Mouse (Mus musculus) hematopoietic stem cell, adult 5-6 weeks (primary cell): ENCODE measurements around the gene Sult3a1. TPM values are rescaled to one million over a fixed set of nuclear protein-coding genes. Genes with fewer than 3 reads are reported as not detected.
"Not testable (repeated sequence)": the region's sequence is repeated elsewhere in the genome, so short reads cannot be mapped to it uniquely, and the experiment has no call there.

ENCODE experiments used
- ATAC-seq, 2 experiments: fragments of 125-278 bp in 1 of 2; replicated peaks in 1 of 2; 2 replicates each; pipeline ENCODE4 v1.8.0; 2016 to 2017; ENCODE audit warnings: inconsistent platforms in 2 of 2, mild to moderate bottlenecking in 2 of 2, moderate number of reproducible peaks in 2 of 2, low read depth in 1 of 2, moderate TSS enrichment in 1 of 2; ENCODE audit not compliant: low FRiP score in 2 of 2, poor library complexity in 2 of 2, severe bottlenecking in 2 of 2, insufficient read depth in 1 of 2, low TSS enrichment in 1 of 2
- total RNA-seq: library from RNA; stranded (forward); fragments of 172-1452, 232-1000 nt; gene quantifications from 2 replicates; pipeline ENCODE4 v1.2.3, GENCODE M21; 2017

Sult3a1 gene
- not detected in 2 replicates for total RNA-seq

DNA sequence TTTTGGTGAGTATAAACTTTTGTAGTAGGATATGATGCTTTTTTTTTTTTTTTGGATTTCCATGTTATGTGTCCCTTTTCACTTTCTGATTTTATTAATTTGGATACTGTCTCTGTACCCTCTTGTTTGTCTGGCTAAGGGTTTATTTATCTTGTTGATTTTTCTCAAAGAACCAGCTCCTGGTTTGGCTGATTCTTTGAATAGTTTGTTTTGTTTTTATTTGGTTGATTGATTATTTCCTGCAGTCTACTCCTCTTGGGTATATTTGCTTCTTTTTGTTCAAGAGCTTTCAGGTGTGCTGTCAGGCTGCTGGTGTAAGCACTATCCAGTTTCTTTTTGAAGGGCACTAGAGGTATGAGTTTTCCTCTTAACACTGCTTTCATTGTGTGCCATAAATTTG, at the start of gene Sult3a1:
Gene Sult3a1, plus strand, starts transcription at position 301 of the 400 bp plus-strand sequence.
- no peak for ATAC-seq

DNA sequence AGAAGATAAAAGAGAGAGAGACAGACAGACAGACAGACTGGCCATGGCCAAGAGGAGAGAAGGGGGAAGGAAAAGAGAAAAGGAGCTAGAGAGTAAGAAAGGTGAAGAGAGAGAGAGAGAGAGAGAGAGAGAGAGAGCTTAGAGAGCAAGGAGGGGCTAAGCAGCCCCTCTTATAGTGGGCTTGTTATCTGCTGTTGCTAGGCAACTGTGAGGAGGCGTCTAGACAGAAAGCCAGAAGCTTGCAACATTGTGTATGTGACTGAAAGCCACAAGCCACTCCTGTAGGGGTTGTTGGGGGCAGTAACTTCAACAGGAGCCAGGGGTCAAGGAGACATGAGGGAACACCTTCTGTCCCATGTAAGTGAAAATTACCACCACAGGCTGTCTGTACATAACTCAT, 45.7 kb upstream of the Sult3a1 start:
- ATAC-seq, result no peak

DNA sequence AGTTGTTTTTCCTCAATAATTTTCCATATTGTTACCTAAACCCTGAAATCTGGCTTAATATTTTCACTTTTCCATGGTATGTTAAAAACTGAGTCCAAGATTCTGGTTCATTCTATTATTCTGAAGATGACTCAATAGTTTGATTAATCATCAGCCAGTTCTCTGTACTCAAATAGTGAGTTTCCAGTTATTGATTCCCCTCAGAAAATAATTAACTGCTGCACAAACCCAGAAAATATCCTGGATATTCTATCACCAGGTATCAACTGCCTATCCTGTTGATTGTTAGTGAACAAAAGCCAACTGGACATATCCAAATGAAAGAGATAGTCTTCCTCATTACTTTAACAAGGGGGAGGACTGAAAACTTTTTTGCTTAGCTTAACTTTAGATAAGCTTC, 43.3 kb upstream of the Sult3a1 start:
- no peak for ATAC-seq

DNA sequence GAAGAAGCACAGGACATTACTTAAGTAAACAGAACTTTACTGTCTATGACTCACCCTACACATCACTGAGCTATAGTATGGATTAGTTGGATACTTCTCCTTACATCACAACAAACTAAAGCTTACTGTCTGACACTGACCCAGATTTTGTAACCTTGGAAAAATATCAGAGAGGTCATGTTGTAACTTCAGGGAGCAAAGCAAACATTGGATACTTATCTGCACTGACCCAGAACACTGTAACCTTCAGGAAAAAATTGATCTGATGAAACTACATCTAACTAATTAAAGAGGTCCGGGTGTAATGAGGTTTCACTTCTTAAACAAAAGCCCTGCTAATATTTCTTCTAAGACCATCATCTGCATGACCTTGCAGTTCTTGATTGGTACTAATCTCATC, 40.6 kb upstream of the Sult3a1 start:
- no peak for ATAC-seq

DNA sequence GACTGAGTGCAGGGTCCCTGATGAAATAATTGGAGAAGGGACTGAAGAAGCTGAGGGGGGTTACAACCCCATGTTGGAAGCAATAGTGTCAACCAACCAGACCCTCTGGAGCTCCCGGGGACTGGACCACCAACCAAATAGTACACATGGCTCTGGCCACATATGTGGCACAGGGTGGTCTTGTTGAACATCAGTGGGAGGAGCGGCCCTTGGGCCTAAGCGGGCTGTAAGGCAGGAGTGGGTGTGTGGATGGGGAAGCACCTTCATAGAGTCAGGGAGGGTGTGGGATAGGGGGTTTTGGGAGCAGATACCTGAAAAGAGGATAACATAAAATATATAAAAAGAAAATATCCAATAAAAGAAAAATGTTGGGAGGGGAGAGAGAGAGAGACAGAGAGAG, 36.6 kb upstream of the Sult3a1 start:
- ATAC-seq, result no peak

DNA sequence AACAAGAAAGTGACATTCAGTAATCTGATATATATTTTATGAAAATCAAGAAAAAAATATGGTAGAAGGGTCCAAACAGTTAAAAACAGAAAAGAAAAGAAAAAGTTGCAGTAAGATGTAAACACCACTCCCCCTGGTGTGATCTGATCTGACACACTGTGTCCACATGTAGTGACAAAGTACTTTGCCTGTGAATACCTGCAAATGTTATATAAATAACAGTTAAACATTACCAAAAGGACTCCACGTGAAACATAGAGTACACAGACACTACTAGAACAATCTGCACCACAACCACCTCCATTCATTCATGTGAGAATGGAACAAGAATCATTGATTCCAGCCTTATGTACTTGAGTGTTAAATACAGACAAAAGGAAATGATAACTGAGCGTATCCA, 8.5 kb downstream of the Sult3a1 start:
- no peak for ATAC-seq

DNA sequence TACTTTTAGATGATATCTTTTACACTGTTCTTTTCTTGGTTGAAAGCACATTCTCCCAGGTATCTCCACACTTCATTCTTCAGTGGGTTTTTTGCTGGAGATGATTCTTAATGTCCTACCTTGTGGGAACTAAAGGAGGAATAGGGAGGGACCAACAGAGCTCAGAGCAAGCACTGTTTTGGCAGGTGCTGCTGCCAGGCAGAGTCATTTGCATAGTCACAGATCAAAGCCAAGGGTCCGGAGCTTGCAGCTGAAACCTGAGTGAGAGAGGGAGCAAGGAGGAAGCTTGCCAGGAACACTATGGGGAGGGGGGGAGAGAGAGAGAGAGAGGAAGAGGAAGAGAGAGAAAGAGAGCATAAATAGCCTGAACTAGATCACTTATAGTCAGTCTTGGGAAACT, 12.9 kb downstream of the Sult3a1 start:
- ATAC-seq, result no peak

DNA sequence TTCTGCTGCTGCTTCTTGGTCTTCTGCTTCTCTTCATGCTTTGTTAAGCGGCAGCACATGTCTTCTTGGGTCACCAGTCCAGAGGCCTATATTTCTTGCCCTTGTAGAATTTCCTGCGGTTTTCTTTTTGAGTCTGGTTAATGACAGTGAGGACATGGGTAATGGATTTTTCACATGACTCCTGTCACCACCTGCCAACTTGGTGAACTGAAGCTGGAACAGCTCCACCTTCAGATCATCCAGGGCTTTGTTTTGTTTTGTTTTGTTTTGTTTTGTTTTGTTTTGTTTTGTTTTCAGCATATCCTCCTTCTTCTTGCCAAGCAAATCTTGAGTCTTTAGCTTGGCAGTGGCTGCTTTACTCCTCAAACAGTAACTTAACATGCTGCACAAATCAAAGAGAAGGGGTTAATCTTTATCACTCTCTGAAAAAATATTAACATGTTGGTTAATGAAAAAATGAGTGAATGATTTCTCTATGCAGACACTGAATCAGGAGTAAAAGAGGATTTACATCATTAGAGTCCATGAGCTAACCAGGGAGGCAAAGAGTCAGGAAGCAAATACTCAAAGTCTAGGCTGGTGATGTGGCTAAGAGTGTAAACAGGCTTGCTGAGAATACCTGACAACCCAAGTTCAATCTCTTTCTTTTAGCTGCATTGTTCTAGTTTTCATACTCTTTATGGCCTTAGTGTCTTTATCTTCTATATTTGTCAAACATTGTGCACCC, 15.3 kb downstream of the Sult3a1 start:
- no peak for ATAC-seq

DNA sequence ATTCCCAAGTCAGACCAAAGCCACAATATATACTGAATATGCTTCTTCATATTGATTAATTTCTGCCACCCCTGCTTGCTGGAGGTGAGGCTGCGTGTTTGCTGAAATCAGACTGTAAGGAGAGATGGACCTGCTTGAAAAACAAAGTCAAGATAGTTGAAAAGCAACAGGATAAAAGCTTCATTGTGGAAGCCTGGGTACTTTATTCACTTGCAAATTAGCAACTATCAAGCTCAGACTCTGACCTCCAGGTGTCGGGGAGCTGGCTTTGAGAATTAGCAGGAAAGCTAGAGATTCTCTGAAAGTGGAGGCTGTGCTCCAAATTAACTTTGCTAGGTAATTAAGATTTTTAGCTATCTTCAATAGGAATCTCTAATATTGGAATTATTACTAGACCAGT, 24.9 kb downstream of the Sult3a1 start:
- ATAC-seq, result not testable (repeated sequence)

DNA sequence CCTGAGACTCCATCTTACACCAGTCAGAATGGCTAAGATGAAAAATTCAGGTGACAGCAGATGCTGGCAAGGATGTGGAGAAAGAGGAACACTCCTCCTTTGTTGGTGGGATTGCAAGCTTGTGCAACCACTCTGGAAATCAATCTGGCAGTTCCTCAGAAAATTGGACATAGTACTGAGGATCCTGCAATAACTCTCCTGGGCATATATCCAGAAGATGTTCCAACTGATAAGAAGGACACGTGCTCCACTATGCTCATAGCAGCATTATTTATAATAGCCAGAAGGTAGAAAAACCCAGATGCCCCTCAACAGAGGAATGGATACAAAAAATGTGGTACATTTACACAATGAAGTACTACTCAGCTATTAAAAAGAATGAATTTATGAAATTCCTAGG, 44.0 kb downstream of the Sult3a1 start:
- not testable (repeated sequence) for ATAC-seq

DNA sequence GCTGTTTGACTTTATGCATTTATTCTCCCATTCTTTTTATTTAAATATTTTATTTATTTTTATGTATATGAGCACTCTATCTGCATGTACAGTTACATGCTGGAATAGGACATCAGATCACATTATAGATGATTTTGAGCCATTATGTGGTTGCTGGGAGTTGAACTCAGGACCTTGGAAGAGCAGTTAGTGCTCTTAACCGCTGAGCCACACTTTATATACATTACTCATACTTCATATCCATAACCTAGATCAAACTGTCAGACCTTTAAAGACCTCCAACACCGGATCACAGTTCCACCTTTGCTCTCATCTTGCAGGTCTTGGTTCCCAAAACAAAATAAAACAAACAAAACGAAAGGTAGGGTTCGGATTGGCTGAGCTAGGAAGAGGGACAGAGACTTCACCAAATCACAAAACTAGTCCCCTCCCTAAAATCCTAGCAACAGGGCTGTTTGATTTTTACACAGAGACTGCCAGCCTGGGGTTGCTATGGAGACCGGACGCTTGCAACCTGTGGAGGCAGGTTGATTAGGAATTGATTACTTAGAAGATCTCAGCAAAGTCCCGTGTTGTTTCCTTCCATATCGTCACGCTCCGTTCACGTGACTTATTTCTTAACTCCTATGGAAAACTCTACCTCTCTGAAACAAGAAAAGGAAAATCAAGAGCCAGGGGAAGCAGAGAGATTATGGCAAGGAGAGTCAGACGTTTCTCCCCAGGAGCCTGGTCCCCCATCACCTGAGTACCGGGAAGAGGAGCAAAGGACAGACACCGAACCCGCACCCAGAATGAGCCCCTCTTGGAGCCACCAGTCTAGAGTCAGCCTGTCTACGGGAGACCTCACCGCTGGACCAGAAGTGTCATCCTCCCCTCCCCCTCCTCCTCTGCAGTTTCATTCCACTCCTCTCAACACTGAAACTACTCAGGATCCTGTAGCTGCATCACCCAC, 47.3 kb downstream of the Sult3a1 start, which contains the start of gene Rsph4a:
Gene Rsph4a, plus strand, starts transcription at position 582 of the 952 bp plus-strand sequence.
- peak; percentile 78 to 83 for ATAC-seq

DNA sequence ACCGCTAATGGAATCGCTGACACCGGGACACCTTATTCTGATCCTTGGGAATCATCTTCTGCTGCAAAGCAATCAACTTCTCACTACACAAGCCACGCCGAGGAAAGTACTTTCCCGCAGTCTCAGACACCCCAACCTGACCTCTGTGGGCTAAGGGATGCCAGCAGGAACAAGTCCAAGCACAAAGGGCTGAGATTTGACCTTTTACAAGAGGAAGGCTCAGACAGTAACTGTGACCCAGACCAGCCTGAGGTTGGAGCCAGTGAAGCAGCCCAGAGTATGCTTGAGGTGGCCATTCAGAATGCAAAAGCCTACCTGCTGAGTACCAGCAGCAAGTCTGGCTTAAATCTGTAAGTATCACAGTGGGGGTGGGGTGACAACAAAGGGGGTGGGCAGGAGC, 48.0 kb downstream of the Sult3a1 start:
- ATAC-seq, result peak in 1 of 2 experiments; percentile 17; a peak in 1 of 4 replicates

Other genes with a start within 250 kb of the Sult3a1 start
- gene Clvs2, start 233.0 kb upstream of the Sult3a1 start, total RNA-seq, result not detected in 2 replicates
- gene Sult3a2, start 71.0 kb upstream of the Sult3a1 start, total RNA-seq, result not detected in 2 replicates
- not detected in 2 replicates for gene Rsph4a, start 47.4 kb downstream of the Sult3a1 start, total RNA-seq
- 60.8 and 73.2 TPM in 2 replicates for gene Zup1, start 93.5 kb downstream of the Sult3a1 start, total RNA-seq
- 115 and 176 TPM in 2 replicates for gene Rwdd1, start 161.9 kb downstream of the Sult3a1 start, total RNA-seq
- gene Trappc3l, start 179.9 kb downstream of the Sult3a1 start, total RNA-seq, result not detected in 2 replicates
- gene Calhm4, start 186.6 kb downstream of the Sult3a1 start, total RNA-seq, result not detected in 2 replicates
- not detected in 2 replicates for gene Calhm5, start 238.8 kb downstream of the Sult3a1 start, total RNA-seq